Mouse (Mus musculus) embryonic fibroblast, embryonic 13.5 days (primary cell): ENCODE data around the gene Ndufs5.

Source experiments
- CTCF ChIP-seq: IDR thresholded peaks from 2 replicates; pipeline ENCODE4 v1.5.1; 2011; ENCODE audit warnings: mild to moderate bottlenecking, control low read depth, low read length, moderate library complexity, borderline replicate concordance; ENCODE audit not compliant: insufficient read depth
- POLR2A ChIP-seq: IDR thresholded peaks from 2 replicates; pipeline ENCODE4 v1.6.1; 2011; ENCODE audit warnings: low read depth, mild to moderate bottlenecking, control low read depth, low read length, moderate library complexity

- TF ChIP-seq POLR2A (no peak), CTCF (no peak)
These were observed 31.5 kb downstream of the Ndufs5 start for GRCm38 (mm10) chr4:123686368-123687024.
